ENCODE assay signal across 9 mouse cellular contexts in genomic region chr7:41499018-41499388, GRCm38 (mm10). TPM values are rescaled to one million over a fixed set of nuclear protein-coding genes. Genes with fewer than 3 reads are reported as not detected.
DNase-seq lines count a peak whose midpoint lies in the region; ATAC-seq and TF ChIP-seq lines count a peak whose summit lies in the region.
"Not testable (repeated sequence)": the region's sequence is repeated elsewhere in the genome, so short reads cannot be mapped to it uniquely, and the experiment has no call there.
"Had no signal": no experiment of that assay in that cellular context is flagged by ENCODE, and none has a peak within 500 bp of the region (broad histone marks: within the 10 kb centered on the region; RNA-seq: fewer than 3 reads in every experiment).

No protein-coding gene starts in this region.

- peak overlapping the region; percentile 40 for H3K4me3 ChIP-seq in C2C12 (ENCODE audit: insufficient read depth, poor library complexity, severe bottlenecking)
- peak overlapping the region; percentile 58 for H3K4me3 ChIP-seq in forebrain, embryonic 14.5 days (ENCODE audit: low read depth, low read length)
- H3K4me3 ChIP-seq in kidney, embryonic 14.5 days (ENCODE audit: low read length) = peak overlapping the region; percentile 66
- peak overlapping the region; percentile 76 for H3K4me3 ChIP-seq in liver, embryonic 12.5 days
- peak overlapping the region; percentile 71 for H3K4me3 ChIP-seq in midbrain, embryonic 10.5 days
- H3K4me3 ChIP-seq in olfactory bulb, adult 2 months (ENCODE audit: insufficient read depth, low read depth, low read length) = peak overlapping the region; percentile 51

- not testable (repeated sequence) for H3K36me3 ChIP-seq in C2C12 (ENCODE audit: control insufficient read depth, insufficient read depth); forebrain, embryonic 14.5 days (ENCODE audit: control insufficient read depth, insufficient read depth, low read length); kidney, embryonic 14.5 days (ENCODE audit: control insufficient read depth, insufficient read depth, low read length)
- H3K36me3 ChIP-seq in liver, embryonic 12.5 days = peaks cover 17% of the 10 kb centered on the region
- peaks cover 18% of the 10 kb centered on the region for H3K36me3 ChIP-seq in midbrain, embryonic 10.5 days

- not testable (repeated sequence) for H3K27ac ChIP-seq in forebrain, embryonic 14.5 days (ENCODE audit: low read depth, low read length); kidney, embryonic 14.5 days (ENCODE audit: low read depth, low read length); olfactory bulb, adult 2 months (ENCODE audit: insufficient read depth, low read depth, low read length)
- H3K27ac ChIP-seq in liver, embryonic 12.5 days = peak overlapping the region; percentile 74
- peak overlapping the region; percentile 81 for H3K27ac ChIP-seq in midbrain, embryonic 10.5 days (replicated peaks)

- H3K79me3 ChIP-seq in C2C12 (ENCODE audit: low read depth) = not testable (repeated sequence)

- DNase-seq in forebrain, embryonic 14.5 days (ENCODE audit: low spot score); midbrain, embryonic 10.5 days (ENCODE audit: low spot score): not testable (repeated sequence)

- not testable (repeated sequence) for H3K27me3 ChIP-seq in C2C12 (ENCODE audit: control insufficient read depth, insufficient read depth, insufficient read length); forebrain, embryonic 14.5 days (replicated peaks; ENCODE audit: control insufficient read depth, insufficient read depth, low read length); kidney, embryonic 14.5 days (ENCODE audit: control insufficient read depth, insufficient read depth, low read length); liver, embryonic 12.5 days (replicated peaks); midbrain, embryonic 10.5 days (ENCODE audit: low read depth, poor library complexity, severe bottlenecking)

- H3ac ChIP-seq in C2C12 (ENCODE audit: control insufficient read depth, insufficient read length, low read depth) = peak overlapping the region; percentile 49

- H3K4me1 ChIP-seq in forebrain, embryonic 14.5 days (ENCODE audit: control insufficient read depth, insufficient read depth, low read length); kidney, embryonic 14.5 days (ENCODE audit: control insufficient read depth, insufficient read depth, low read length); liver, embryonic 12.5 days; midbrain, embryonic 10.5 days; olfactory bulb, adult 2 months (ENCODE audit: control insufficient read depth, insufficient read depth, low read length): not testable (repeated sequence)

- not testable (repeated sequence) for TF ChIP-seq CTCF in C2C12 (IDR thresholded peaks at IDR 0.05; ENCODE audit: control insufficient read depth, insufficient read depth, insufficient read length); olfactory bulb, adult 2 months (IDR thresholded peaks at IDR 0.05; ENCODE audit: insufficient read depth, low read depth, low read length)

- H3K9ac ChIP-seq in forebrain, embryonic 14.5 days (ENCODE audit: low read length) = peak overlapping the region; percentile 57
- H3K9ac ChIP-seq in kidney, embryonic 14.5 days (ENCODE audit: low read depth, low read length) = peak overlapping the region; percentile 34; the same call in 1 of the 2 replicates
- H3K9ac ChIP-seq in liver, embryonic 12.5 days = peak overlapping the region; percentile 70

- peak; percentile 70 for ATAC-seq in common myeloid progenitor, adult 5-6 weeks (replicated peaks; ENCODE audit: low read depth, poor library complexity, severe bottlenecking)
- ATAC-seq in forebrain, embryonic 14.5 days; kidney, embryonic 14.5 days (ENCODE audit: low FRiP score, low TSS enrichment): not testable (repeated sequence)
- ATAC-seq in hematopoietic stem cell, adult 5-6 weeks (replicated peaks in 1 of 2; ENCODE audit: insufficient read depth in 1 of 2, low FRiP score in 2 of 2, low TSS enrichment in 1 of 2, low read depth in 1 of 2, poor library complexity in 2 of 2, severe bottlenecking in 2 of 2) = peak; percentile 63 to 73
- ATAC-seq in liver, embryonic 12.5 days = peak; percentile 66

- not testable (repeated sequence) for H3K79me2 ChIP-seq in C2C12 (ENCODE audit: control insufficient read depth, insufficient read depth)

- peak overlapping the region; percentile 75 for H3K4me2 ChIP-seq in forebrain, embryonic 14.5 days (ENCODE audit: low read length)
- H3K4me2 ChIP-seq in kidney, embryonic 14.5 days (replicated peaks; ENCODE audit: low read depth, low read length) = peak overlapping the region; percentile 73
- H3K4me2 ChIP-seq in liver, embryonic 12.5 days = peak overlapping the region; percentile 82

- 0% methylated on average over 6 of the region's 6 CpGs for WGBS in forebrain, embryonic 14.5 days
- WGBS in kidney, embryonic 14.5 days = 0% methylated on average over 6 of the region's 6 CpGs
- WGBS in liver, embryonic 12.5 days (ENCODE audit: insufficient replicate concordance) = under 1% methylated on average over 6 of the region's 6 CpGs
- WGBS in midbrain, embryonic 10.5 days = 1% methylated on average over 6 of the region's 6 CpGs
- WGBS in olfactory bulb, adult 2 months = 0% methylated on average over 6 of the region's 6 CpGs

- not testable (repeated sequence) for H3K9me3 ChIP-seq in forebrain, embryonic 14.5 days (replicated peaks; ENCODE audit: control insufficient read depth, low read length); kidney, embryonic 14.5 days (ENCODE audit: control insufficient read depth, low read length); liver, embryonic 12.5 days (replicated peaks)
- H3K9me3 ChIP-seq in midbrain, embryonic 10.5 days (replicated peaks) = peaks cover 37% of the 10 kb centered on the region

- TF ChIP-seq POLR2A in olfactory bulb, adult 2 months (IDR thresholded peaks at IDR 0.05; ENCODE audit: insufficient read depth, low read depth, low read length) = not testable (repeated sequence)

RNA-seq across cellular contexts. Expression of gene Gm20449, which starts 0.2 kb away (rescaled TPM):
- not detected for polyA plus RNA-seq in C2C12 (2012; fragmentation: generic; extraction: Trizol)
- total RNA-seq in common myeloid progenitor, adult 5-6 weeks (2017) = not detected in 2 replicates
- 0.10 TPM in 1 of 2 replicates, not detected in the other for polyA plus RNA-seq in forebrain, embryonic 14.5 days (2014; fragmentation: Nextera tagmentation; extraction: Ambion mirVana)
- 0.40 TPM in 1 of 2 replicates, not detected in the other for total RNA-seq in hematopoietic stem cell, adult 5-6 weeks (2017)
- 0.13 TPM in 1 of 2 replicates, not detected in the other for polyA plus RNA-seq in kidney, embryonic 14.5 days (2014; fragmentation: Nextera tagmentation; extraction: Ambion mirVana)
- 0.05 TPM in 1 of 2 replicates, not detected in the other for polyA plus RNA-seq in liver, embryonic 12.5 days (2016; fragmentation: Nextera tagmentation; extraction: Ambion mirVana)
- polyA plus RNA-seq in midbrain, embryonic 10.5 days (2016; fragmentation: Nextera tagmentation; extraction: Ambion mirVana) = 0.04 TPM in 1 of 2 replicates, not detected in the other
- polyA plus RNA-seq in olfactory bulb, adult 2 months (2012; ENCODE audit: insufficient read depth, insufficient read length, low replicate concordance, missing spikeins) = not detected in 2 replicates
- total RNA-seq: megakaryocyte-erythroid progenitor cell, adult 5-6 weeks had no signal

RNA-seq across cellular contexts. Expression of gene AW146154, which starts 0.7 kb away (rescaled TPM):
- 0.85 TPM for polyA plus RNA-seq in C2C12 (2012; fragmentation: generic; extraction: Trizol)
- 18.9 and 20.4 TPM in 2 replicates for total RNA-seq in common myeloid progenitor, adult 5-6 weeks (2017)
- 5.1 and 5.2 TPM in 2 replicates for polyA plus RNA-seq in forebrain, embryonic 14.5 days (2014; fragmentation: Nextera tagmentation; extraction: Ambion mirVana)
- 15.7 and 19.9 TPM in 2 replicates for total RNA-seq in hematopoietic stem cell, adult 5-6 weeks (2017)
- 9.2 and 11.5 TPM in 2 replicates for polyA plus RNA-seq in kidney, embryonic 14.5 days (2014; fragmentation: Nextera tagmentation; extraction: Ambion mirVana)
- polyA plus RNA-seq in liver, embryonic 12.5 days (2016; fragmentation: Nextera tagmentation; extraction: Ambion mirVana) = 4.1 and 4.5 TPM in 2 replicates
- 8.4 and 13.4 TPM in 2 replicates for polyA plus RNA-seq in midbrain, embryonic 10.5 days (2016; fragmentation: Nextera tagmentation; extraction: Ambion mirVana)
- not detected in 2 replicates for polyA plus RNA-seq in olfactory bulb, adult 2 months (2012; ENCODE audit: insufficient read depth, insufficient read length, low replicate concordance, missing spikeins)

RNA-seq across cellular contexts. Expression of gene Vmn2r57, which starts 50.5 kb away (rescaled TPM):
- polyA plus RNA-seq in C2C12 (2012; fragmentation: generic; extraction: Trizol) = not detected
- total RNA-seq in common myeloid progenitor, adult 5-6 weeks (2017) = 0.27 and 0.29 TPM in 2 replicates
- polyA plus RNA-seq in forebrain, embryonic 14.5 days (2014; fragmentation: Nextera tagmentation; extraction: Ambion mirVana) = 0.24 and 0.28 TPM in 2 replicates
- total RNA-seq in hematopoietic stem cell, adult 5-6 weeks (2017) = 0.10 TPM in 1 of 2 replicates, not detected in the other
- polyA plus RNA-seq in kidney, embryonic 14.5 days (2014; fragmentation: Nextera tagmentation; extraction: Ambion mirVana) = 0.24 and 0.38 TPM in 2 replicates
- polyA plus RNA-seq in liver, embryonic 12.5 days (2016; fragmentation: Nextera tagmentation; extraction: Ambion mirVana) = 0.07 and 0.08 TPM in 2 replicates
- 0.21 TPM in 2 replicates for polyA plus RNA-seq in midbrain, embryonic 10.5 days (2016; fragmentation: Nextera tagmentation; extraction: Ambion mirVana)
- not detected in 2 replicates for polyA plus RNA-seq in olfactory bulb, adult 2 months (2012; ENCODE audit: insufficient read depth, insufficient read length, low replicate concordance, missing spikeins)
- total RNA-seq: megakaryocyte-erythroid progenitor cell, adult 5-6 weeks had no signal
